Mouse (Mus musculus) C2C12 (cell line): ENCODE results near the gene Kiss1r. TPM values are rescaled to one million over a fixed set of nuclear protein-coding genes. Genes with fewer than 3 reads are reported as not detected.

Source experiments
- H3K27me3 ChIP-seq: one replicate; pipeline ENCODE4 v1.6.1; 2011; ENCODE audit not compliant: control insufficient read depth, insufficient read depth, insufficient read length
- H3K36me3 ChIP-seq: one replicate; pipeline ENCODE4 v1.6.1; 2011; ENCODE audit not compliant: control insufficient read depth, insufficient read depth
- H3K4me3 ChIP-seq: one replicate; pipeline ENCODE4 v1.5.1; 2011; ENCODE audit warnings: mild to moderate bottlenecking, control low read depth; ENCODE audit not compliant: poor library complexity, insufficient read depth, severe bottlenecking
- H3K79me2 ChIP-seq: one replicate; pipeline ENCODE4 v1.6.1; 2011; ENCODE audit not compliant: control insufficient read depth, insufficient read depth
- H3K79me3 ChIP-seq: one replicate; pipeline ENCODE4 v1.6.1; 2011; ENCODE audit warnings: low read depth, control low read depth
- H3ac ChIP-seq: one replicate; pipeline ENCODE3; 2011; ENCODE audit warnings: low read depth; ENCODE audit not compliant: control insufficient read depth, insufficient read length
- CEBPB ChIP-seq: IDR thresholded peaks from one replicate; pipeline ENCODE4 v1.6.1; 2011; ENCODE audit warnings: low read depth, mild to moderate bottlenecking, control low read depth, moderate library complexity
- CTCF ChIP-seq: IDR thresholded peaks from one replicate; pipeline ENCODE4 v1.5.1; 2011; ENCODE audit not compliant: control insufficient read depth, insufficient read depth, insufficient read length
- FOSL1 ChIP-seq: IDR thresholded peaks from one replicate; pipeline ENCODE4 v1.8.0; 2011; ENCODE audit warnings: mild to moderate bottlenecking, low read length; ENCODE audit not compliant: poor library complexity, insufficient read depth, severe bottlenecking
- MAX ChIP-seq: IDR thresholded peaks from one replicate; pipeline ENCODE4 v1.6.1; 2011; ENCODE audit warnings: mild to moderate bottlenecking, control low read depth
- MYOD1 ChIP-seq: IDR thresholded peaks from one replicate; pipeline ENCODE4 v1.6.1; 2011; ENCODE audit warnings: low read depth; ENCODE audit not compliant: control insufficient read depth, insufficient read length
- MYOG ChIP-seq: IDR thresholded peaks from one replicate; pipeline ENCODE4 v1.6.1; 2011; ENCODE audit not compliant: control insufficient read depth, insufficient read length; ENCODE audit errors: extremely low read depth
- USF1 ChIP-seq: IDR thresholded peaks from one replicate; pipeline ENCODE4 v1.6.1; 2011; ENCODE audit warnings: low read depth, mild to moderate bottlenecking, control low read depth, moderate library complexity
- long read RNA-seq, 2 experiments: library from polyadenylated mRNA; unstranded; transcript quantifications; one replicate each; pipeline ENCODE4 v2.0.0; 2019 to 2020
- polyA plus RNA-seq: library from polyadenylated mRNA; unstranded; fragments of >200 nt; fragmentation: generic; extraction: Trizol; gene quantifications from one replicate; pipeline ENCODE4 v1.2.1, GENCODE M21; 2012; ENCODE audit warnings: missing spikeins

Kiss1r gene
- polyA plus RNA-seq, result 0.13 TPM
- long read RNA-seq, experiment 1, partial matches to known transcripts, result 0 of 1 reads
- long read RNA-seq, experiment 1, other reads (novel, unspliced or antisense), result 0 of 1 reads
- long read RNA-seq, experiment 2, partial matches to known transcripts, result 0 of 2 reads
- long read RNA-seq, experiment 2, other reads (novel, unspliced or antisense), result 1 of 2 reads

GRCm38 (mm10) chr10:79916808-79917531 is at the start of gene Kiss1r:
Kiss1r (plus strand) TSS chr10:79916971.
- peak within 1 kb of the TSS; percentile 92 for H3ac ChIP-seq
- peaks cover 2% of the 10 kb centered on the region for H3K79me3 ChIP-seq
- H3K36me3 ChIP-seq, result no peaks in the 10 kb centered on the region
- peaks cover 24% of the 10 kb centered on the region for H3K79me2 ChIP-seq
- H3K27me3 ChIP-seq, result peaks cover 34% of the 10 kb centered on the region
- TF ChIP-seq FOSL1 (no peak), USF1 (no peak), MAX (no peak), MYOD1 (no peak), CTCF (no peak), MYOG (no peak), CEBPB (no peak)
- peak within 1 kb of the TSS; percentile 64 for H3K4me3 ChIP-seq

GRCm38 (mm10) chr10:79871845-79872244 is 44.9 kb upstream of the Kiss1r start:
- H3K79me3 ChIP-seq, result no peaks in the 10 kb centered on the region
- no peaks in the 10 kb centered on the region for H3K79me2 ChIP-seq
- no peaks in the 10 kb centered on the region for H3K27me3 ChIP-seq
- TF ChIP-seq FOSL1, result no peak
- no peak for TF ChIP-seq USF1
- no peak for TF ChIP-seq CTCF
- no peak for TF ChIP-seq MYOG
- TF ChIP-seq CEBPB, result no peak
- TF ChIP-seq MAX, result no peak
- TF ChIP-seq MYOD1, result no peak
- H3ac ChIP-seq, result no peak overlapping the region
- H3K4me3 ChIP-seq, result no peak overlapping the region
- H3K36me3 ChIP-seq, result no peaks in the 10 kb centered on the region

- no peak overlapping the region for H3ac ChIP-seq
- no peaks in the 10 kb centered on the region for H3K27me3 ChIP-seq
- H3K4me3 ChIP-seq, result no peak overlapping the region
- no peaks in the 10 kb centered on the region for H3K79me2 ChIP-seq
- H3K79me3 ChIP-seq, result no peaks in the 10 kb centered on the region
- no peak for TF ChIP-seq MYOD1
- no peak for TF ChIP-seq FOSL1
- TF ChIP-seq USF1, result no peak
- no peak for TF ChIP-seq CEBPB
- TF ChIP-seq MYOG, result no peak
- TF ChIP-seq MAX, result no peak
- TF ChIP-seq CTCF, result no peak
- no peaks in the 10 kb centered on the region for H3K36me3 ChIP-seq
These were observed 43.9 kb upstream of the Kiss1r start for GRCm38 (mm10) chr10:79872862-79873261.

GRCm38 (mm10) chr10:79873313-79873712 is 43.5 kb upstream of the Kiss1r start:
- Histone ChIP-seq H3K79me2 (no peaks in the 10 kb centered on the region), H3K79me3 (no peaks in the 10 kb centered on the region), H3K36me3 (no peaks in the 10 kb centered on the region), H3ac (no peak overlapping the region), H3K4me3 (no peak overlapping the region), H3K27me3 (no peaks in the 10 kb centered on the region)
- TF ChIP-seq CEBPB (no peak), MAX (no peak), USF1 (no peak), FOSL1 (no peak), CTCF (no peak), MYOD1 (no peak), MYOG (no peak)

- Histone ChIP-seq H3K79me3 (no peaks in the 10 kb centered on the region), H3K79me2 (no peaks in the 10 kb centered on the region), H3K27me3 (no peaks in the 10 kb centered on the region), H3ac (peak overlapping the region; percentile 66), H3K4me3 (peak overlapping the region; percentile 11), H3K36me3 (no peaks in the 10 kb centered on the region)
- TF ChIP-seq MYOD1 (no peak), FOSL1 (no peak), MYOG (no peak), CTCF (no peak), USF1 (no peak), CEBPB (no peak), MAX (no peak)
These were observed 43.0 kb upstream of the Kiss1r start for GRCm38 (mm10) chr10:79873715-79874289.
